ENCODE assay signal across 8 mouse cellular contexts in the genomic region with DNA sequence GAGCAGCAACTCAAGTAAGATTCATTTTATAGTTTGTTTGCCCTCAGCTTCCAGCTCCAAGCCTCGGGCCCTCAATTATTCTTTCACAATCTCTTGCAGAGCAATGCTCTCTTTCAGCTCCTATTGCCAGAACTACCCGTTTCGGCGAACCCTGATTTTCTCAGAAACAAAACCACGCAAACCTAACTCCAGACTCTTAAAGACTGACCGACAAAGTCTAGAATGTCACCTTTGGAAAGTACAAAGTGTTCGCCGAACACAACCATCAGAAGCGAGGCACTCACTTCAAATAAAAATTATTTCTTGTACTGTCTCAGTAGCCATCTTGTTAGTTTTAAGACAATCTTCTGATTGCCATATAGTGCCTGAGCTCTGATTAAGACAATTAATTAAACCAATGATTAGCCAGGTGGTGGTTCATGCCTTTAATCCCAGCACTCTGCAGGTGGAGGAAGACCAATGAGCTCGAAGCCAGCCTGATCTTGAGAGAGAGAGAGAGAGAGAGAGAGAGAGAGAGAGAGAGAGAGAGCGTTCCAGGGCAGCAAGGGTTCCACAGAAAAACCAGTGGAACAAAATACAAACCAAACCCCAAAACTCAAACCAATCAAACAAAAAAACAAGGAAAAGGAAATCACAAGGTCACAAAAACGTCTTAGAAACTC. TPM values are rescaled to one million over a fixed set of nuclear protein-coding genes. Genes with fewer than 3 reads are reported as not detected.
A peak's percentile ranks its signal among the peaks of the same experiment; 100 is the strongest.
DNase-seq lines count a peak whose midpoint lies in the region; ATAC-seq and TF ChIP-seq lines count a peak whose summit lies in the region.

No protein-coding gene starts in this region.

- peak overlapping the region; percentile 80 for H3K9ac ChIP-seq in liver, embryonic 15.5 days

- intact Hi-C loops in left cerebral cortex, postnatal 10 days (cut with DNase I) = no loop called here

- TF ChIP-seq CTCF in layer of hippocampus, adult 2 months (conservative IDR thresholded peaks at IDR 0.05) = no peak

- H3K27me3 ChIP-seq in hindbrain, embryonic 10.5 days (ENCODE audit: insufficient read depth, poor library complexity, severe bottlenecking) = peaks cover 11% of the 10 kb centered on the region
- H3K27me3 ChIP-seq in liver, embryonic 15.5 days = no peaks in the 10 kb centered on the region

- H3K4me3 ChIP-seq in layer of hippocampus, adult 2 months = peak overlapping the region; percentile 75
- peak overlapping the region; percentile 89 for H3K4me3 ChIP-seq in brown adipose tissue, adult 24 weeks (ENCODE audit: insufficient read depth, low read depth, low read length)
- H3K4me3 ChIP-seq in hindbrain, embryonic 10.5 days = peak overlapping the region; percentile 66
- peak overlapping the region; percentile 72 for H3K4me3 ChIP-seq in liver, embryonic 15.5 days (replicated peaks)

- H3K4me1 ChIP-seq in brown adipose tissue, adult 24 weeks (ENCODE audit: control insufficient read depth, insufficient read depth, insufficient read length, low read length) = peaks cover 7% of the 10 kb centered on the region
- peaks cover 13% of the 10 kb centered on the region; the same call in 1 of the 2 replicates for H3K4me1 ChIP-seq in hindbrain, embryonic 10.5 days (replicated peaks)
- peaks cover 39% of the 10 kb centered on the region for H3K4me1 ChIP-seq in liver, embryonic 15.5 days (replicated peaks)

- WGBS in hindbrain, embryonic 10.5 days = 81% methylated on average over 12 of the region's 12 CpGs
- WGBS in liver, embryonic 15.5 days (ENCODE audit: insufficient replicate concordance) = 60% methylated on average over 12 of the region's 12 CpGs

- ATAC-seq in liver, embryonic 15.5 days (ENCODE audit: insufficient read depth) = no peak

- no peaks in the 10 kb centered on the region for H3K9me3 ChIP-seq in hindbrain, embryonic 10.5 days
- no peaks in the 10 kb centered on the region for H3K9me3 ChIP-seq in liver, embryonic 15.5 days (replicated peaks)

- peaks cover 7% of the 10 kb centered on the region; the same call in 1 of the 2 replicates for H3K36me3 ChIP-seq in hindbrain, embryonic 10.5 days
- no peaks in the 10 kb centered on the region for H3K36me3 ChIP-seq in liver, embryonic 15.5 days (replicated peaks)

- no peak for DNase-seq in layer of hippocampus, adult 2 months (ENCODE audit: low spot score in 2 of 2)
- no peak for DNase-seq in layer of hippocampus, adult 11-12 months (ENCODE audit: low spot score)
- no peak for DNase-seq in hindbrain, embryonic 10.5 days (ENCODE audit: low spot score)
- no peak for DNase-seq in embryo, embryonic 10 days (ENCODE audit: low spot score)
- DNase-seq in urinary bladder, postnatal 4 days (ENCODE audit: low spot score in 2 of 2) = no peak
- DNase-seq in left cerebral cortex, postnatal 10 days (ENCODE audit: extremely low spot score in 1 of 2, low spot score in 2 of 2) = no peak

- H3K27ac ChIP-seq in layer of hippocampus, adult 2 months = peak overlapping the region; percentile 96
- H3K27ac ChIP-seq in brown adipose tissue, adult 24 weeks (replicated peaks; ENCODE audit: low read depth, low read length) = peak overlapping the region; percentile 89
- peak overlapping the region; percentile 81 for H3K27ac ChIP-seq in hindbrain, embryonic 10.5 days
- H3K27ac ChIP-seq in liver, embryonic 15.5 days (replicated peaks) = peak overlapping the region; percentile 74

- H3K4me2 ChIP-seq in liver, embryonic 15.5 days = peak overlapping the region; percentile 96

RNA-seq across cellular contexts. Expression of a gene that starts 0.7 kb away (rescaled TPM):
- 10 to 100 TPM; 63.2 to 65.6 TPM for total RNA-seq in layer of hippocampus, adult 2 months (2021)
- polyA plus RNA-seq in brown adipose tissue, adult 24 weeks (2012; ENCODE audit: insufficient read depth, insufficient read length, missing spikeins) = 808 and 1,072 TPM in 2 replicates
- polyA plus RNA-seq in hindbrain, embryonic 10.5 days (2016; fragmentation: Nextera tagmentation; extraction: Ambion mirVana) = 33.3 and 47.5 TPM in 2 replicates
- 107 and 123 TPM in 2 replicates for polyA plus RNA-seq in liver, embryonic 15.5 days (2015; fragmentation: Nextera tagmentation; extraction: Ambion mirVana)
- 100 to 1,000 TPM; 125 to 135 TPM for total RNA-seq in left cerebral cortex, postnatal 10 days (2021)
